Mouse (Mus musculus): ENCODE results near the gene Galm. TPM values are rescaled to one million over a fixed set of nuclear protein-coding genes. Genes with fewer than 3 reads are reported as not detected.
A peak's percentile ranks its signal among the peaks of the same experiment; 100 is the strongest.
"Not testable (repeated sequence)": the region's sequence is repeated elsewhere in the genome, so short reads cannot be mapped to it uniquely, and the experiment has no call there.

Galm gene
- polyA plus RNA-seq, 1 experiment, result 3.7 TPM

DNA sequence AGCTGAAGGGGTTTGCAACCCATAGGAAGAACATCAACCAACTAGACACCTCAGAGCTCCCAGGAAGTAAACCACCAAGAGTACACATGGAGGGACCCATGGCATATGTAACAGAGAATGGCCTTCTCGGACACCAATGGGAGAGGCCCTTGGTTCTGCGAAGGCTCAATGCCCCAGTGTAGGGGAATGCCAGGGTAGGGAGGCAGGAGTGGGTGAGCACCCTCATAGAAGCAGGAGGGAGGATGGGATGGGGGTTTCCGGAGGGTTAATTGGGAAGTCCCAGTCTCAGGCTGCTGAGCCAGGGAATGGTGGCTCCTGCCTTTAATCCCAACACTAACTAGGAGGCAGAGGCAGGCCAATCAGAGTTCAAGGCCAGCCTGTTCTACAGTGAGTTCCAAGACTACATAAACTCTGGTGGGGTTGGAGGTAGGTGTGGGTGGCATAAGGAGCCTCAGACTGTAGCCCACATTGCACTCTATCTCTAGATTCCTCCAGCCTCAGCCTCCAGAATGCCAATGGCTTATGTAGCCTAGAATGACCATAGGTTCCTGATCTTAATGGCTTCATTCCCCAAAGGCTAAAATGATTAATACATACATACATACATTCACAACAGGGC, 72.0 kb downstream of the Galm start:
- no peak overlapping the region for H3ac ChIP-seq (ENCODE audit: control insufficient read depth, insufficient read length, low read depth)
- peaks cover 59% of the 10 kb centered on the region for H3K79me2 ChIP-seq (ENCODE audit: control insufficient read depth, insufficient read depth)
- peaks cover 37% of the 10 kb centered on the region for H3K79me3 ChIP-seq (ENCODE audit: low read depth)
- no peak overlapping the region for H3K4me3 ChIP-seq (ENCODE audit: insufficient read depth, poor library complexity, severe bottlenecking)
- H3K36me3 ChIP-seq (ENCODE audit: control insufficient read depth, insufficient read depth), result peaks cover 90% of the 10 kb centered on the region
- no peaks in the 10 kb centered on the region for H3K27me3 ChIP-seq (ENCODE audit: control insufficient read depth, insufficient read depth, insufficient read length)
- no peak for TF ChIP-seq MAX (IDR thresholded peaks at IDR 0.05)
- TF ChIP-seq MYOG (IDR thresholded peaks at IDR 0.05; ENCODE audit: control insufficient read depth, extremely low read depth, insufficient read length), result no peak
- no peak for TF ChIP-seq CTCF (IDR thresholded peaks at IDR 0.05; ENCODE audit: control insufficient read depth, insufficient read depth, insufficient read length)
- no peak for TF ChIP-seq CEBPB (IDR thresholded peaks at IDR 0.05; ENCODE audit: low read depth)
- no peak for TF ChIP-seq FOSL1 (IDR thresholded peaks at IDR 0.05; ENCODE audit: insufficient read depth, low read length, poor library complexity, severe bottlenecking)
- no peak for TF ChIP-seq USF1 (IDR thresholded peaks at IDR 0.05; ENCODE audit: low read depth)
- TF ChIP-seq MYOD1 (IDR thresholded peaks at IDR 0.05; ENCODE audit: control insufficient read depth, insufficient read length, low read depth), result no peak

DNA sequence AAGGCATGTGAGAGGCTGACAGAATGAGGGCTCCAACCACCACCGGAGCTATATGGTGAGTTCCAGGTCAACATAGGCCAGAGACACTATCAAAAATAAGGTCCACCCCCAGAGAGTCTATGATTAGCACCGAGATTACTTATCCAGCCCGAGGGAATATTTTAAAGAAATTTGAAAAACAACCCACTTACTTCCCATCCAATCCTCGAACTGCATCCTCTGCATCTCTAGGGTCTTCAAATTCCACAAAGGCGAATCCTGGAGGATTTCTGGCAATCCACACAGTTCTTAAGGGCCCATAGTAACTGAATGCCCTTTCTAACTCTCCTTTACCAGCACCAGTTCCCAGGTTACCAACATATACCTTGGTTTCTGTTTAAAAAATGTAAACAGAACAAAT, 78.4 kb downstream of the Galm start:
- Histone ChIP-seq H3K36me3 (ENCODE audit: control insufficient read depth, insufficient read depth) (peaks cover 55% of the 10 kb centered on the region), H3K79me3 (ENCODE audit: low read depth) (peaks cover 57% of the 10 kb centered on the region), H3K4me3 (ENCODE audit: insufficient read depth, poor library complexity, severe bottlenecking) (peak overlapping the region; percentile 97), H3ac (ENCODE audit: control insufficient read depth, insufficient read length, low read depth) (peak overlapping the region; percentile 97), H3K79me2 (ENCODE audit: control insufficient read depth, insufficient read depth) (peaks cover 64% of the 10 kb centered on the region), H3K27me3 (ENCODE audit: control insufficient read depth, insufficient read depth, insufficient read length) (no peaks in the 10 kb centered on the region)
- no peak for TF ChIP-seq FOSL1 (IDR thresholded peaks at IDR 0.05; ENCODE audit: insufficient read depth, low read length, poor library complexity, severe bottlenecking)
- no peak for TF ChIP-seq CEBPB (IDR thresholded peaks at IDR 0.05; ENCODE audit: low read depth)
- TF ChIP-seq MAX (IDR thresholded peaks at IDR 0.05), result no peak
- no peak for TF ChIP-seq USF1 (IDR thresholded peaks at IDR 0.05; ENCODE audit: low read depth)
- no peak for TF ChIP-seq CTCF (IDR thresholded peaks at IDR 0.05; ENCODE audit: control insufficient read depth, insufficient read depth, insufficient read length)
- no peak for TF ChIP-seq MYOD1 (IDR thresholded peaks at IDR 0.05; ENCODE audit: control insufficient read depth, insufficient read length, low read depth)
- no peak for TF ChIP-seq MYOG (IDR thresholded peaks at IDR 0.05; ENCODE audit: control insufficient read depth, extremely low read depth, insufficient read length)

GRCm38 (mm10) chr17:80206301-80206670, 79.0 kb downstream of the Galm start:
- Histone ChIP-seq H3K27me3 (ENCODE audit: control insufficient read depth, insufficient read depth, insufficient read length) (no peaks in the 10 kb centered on the region), H3K79me3 (ENCODE audit: low read depth) (peaks cover 53% of the 10 kb centered on the region), H3K79me2 (ENCODE audit: control insufficient read depth, insufficient read depth) (peaks cover 58% of the 10 kb centered on the region), H3ac (ENCODE audit: control insufficient read depth, insufficient read length, low read depth) (peak overlapping the region; percentile 97), H3K4me3 (ENCODE audit: insufficient read depth, poor library complexity, severe bottlenecking) (peak overlapping the region; percentile 97), H3K36me3 (ENCODE audit: control insufficient read depth, insufficient read depth) (peaks cover 49% of the 10 kb centered on the region)
- TF ChIP-seq USF1 (IDR thresholded peaks at IDR 0.05; ENCODE audit: low read depth), result no peak
- TF ChIP-seq MYOG (IDR thresholded peaks at IDR 0.05; ENCODE audit: control insufficient read depth, extremely low read depth, insufficient read length), result no peak

- peaks cover 52% of the 10 kb centered on the region for H3K79me2 ChIP-seq (ENCODE audit: control insufficient read depth, insufficient read depth)
- peak within 1 kb of the TSS; percentile 97 for H3ac ChIP-seq (ENCODE audit: control insufficient read depth, insufficient read length, low read depth)
- TF ChIP-seq CEBPB (IDR thresholded peaks at IDR 0.05; ENCODE audit: low read depth), result no peak
- TF ChIP-seq MAX (IDR thresholded peaks at IDR 0.05), result no peak
- TF ChIP-seq FOSL1 (IDR thresholded peaks at IDR 0.05; ENCODE audit: insufficient read depth, low read length, poor library complexity, severe bottlenecking), result no peak
- TF ChIP-seq CTCF (IDR thresholded peaks at IDR 0.05; ENCODE audit: control insufficient read depth, insufficient read depth, insufficient read length), result no peak
- TF ChIP-seq MYOG (IDR thresholded peaks at IDR 0.05; ENCODE audit: control insufficient read depth, extremely low read depth, insufficient read length), result no peak
- no peak for TF ChIP-seq USF1 (IDR thresholded peaks at IDR 0.05; ENCODE audit: low read depth)
- TF ChIP-seq MYOD1 (IDR thresholded peaks at IDR 0.05; ENCODE audit: control insufficient read depth, insufficient read length, low read depth), result no peak
- H3K79me3 ChIP-seq (ENCODE audit: low read depth), result peaks cover 49% of the 10 kb centered on the region
- peak within 1 kb of the TSS; percentile 97 for H3K4me3 ChIP-seq (ENCODE audit: insufficient read depth, poor library complexity, severe bottlenecking)
- peaks cover 42% of the 10 kb centered on the region for H3K36me3 ChIP-seq (ENCODE audit: control insufficient read depth, insufficient read depth)
- no peaks in the 10 kb centered on the region for H3K27me3 ChIP-seq (ENCODE audit: control insufficient read depth, insufficient read depth, insufficient read length)
Measured at GRCm38 (mm10) chr17:80206671-80207581, 79.7 kb downstream of the Galm start, which contains the start of the genes Srsf7 and Ttc39d. Gene Srsf7 (minus strand): TSS chr17:80207307. Gene Ttc39d (plus strand): TSS chr17:80207460.

DNA sequence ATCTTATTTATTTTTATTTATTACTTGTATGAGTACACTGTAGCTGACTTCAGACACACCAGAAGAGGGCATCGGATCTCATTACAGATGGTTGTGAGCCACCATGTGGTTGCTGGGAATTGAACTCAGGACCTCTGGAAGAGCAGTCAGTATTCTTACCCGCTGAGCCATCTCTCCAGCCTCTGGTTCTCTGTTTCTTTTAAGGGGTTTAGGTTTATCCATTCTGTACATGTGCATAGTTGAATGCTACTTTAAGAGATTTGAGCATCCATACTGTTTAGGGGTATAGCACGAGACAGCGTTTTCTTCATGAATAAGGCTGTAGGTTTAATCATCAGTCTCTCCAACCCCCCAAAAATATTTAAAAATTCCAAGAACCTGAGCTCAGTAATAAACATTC, 86.7 kb downstream of the Galm start:
- not testable (repeated sequence) for H3K36me3 ChIP-seq (ENCODE audit: control insufficient read depth, insufficient read depth); H3K79me3 ChIP-seq (ENCODE audit: low read depth); H3ac ChIP-seq (ENCODE audit: control insufficient read depth, insufficient read length, low read depth); H3K4me3 ChIP-seq (ENCODE audit: insufficient read depth, poor library complexity, severe bottlenecking); H3K79me2 ChIP-seq (ENCODE audit: control insufficient read depth, insufficient read depth); H3K27me3 ChIP-seq (ENCODE audit: control insufficient read depth, insufficient read depth, insufficient read length)

- Histone ChIP-seq H3K36me3 (ENCODE audit: control insufficient read depth, insufficient read depth) (no peaks in the 10 kb centered on the region), H3K79me2 (ENCODE audit: control insufficient read depth, insufficient read depth) (peaks cover 8% of the 10 kb centered on the region), H3K79me3 (ENCODE audit: low read depth) (peaks cover 6% of the 10 kb centered on the region), H3ac (ENCODE audit: control insufficient read depth, insufficient read length, low read depth) (no peak overlapping the region), H3K27me3 (ENCODE audit: control insufficient read depth, insufficient read depth, insufficient read length) (no peaks in the 10 kb centered on the region), H3K4me3 (ENCODE audit: insufficient read depth, poor library complexity, severe bottlenecking) (no peak overlapping the region)
- TF ChIP-seq CEBPB (IDR thresholded peaks at IDR 0.05; ENCODE audit: low read depth), result no peak
- no peak for TF ChIP-seq USF1 (IDR thresholded peaks at IDR 0.05; ENCODE audit: low read depth)
Measured at GRCm38 (mm10) chr17:80220131-80220530, 92.9 kb downstream of the Galm start.
